Mouse (Mus musculus) embryonic facial prominence, embryonic 11.5 days (tissue): ENCODE results near the gene Olfr1179. TPM values are rescaled to one million over a fixed set of nuclear protein-coding genes. Genes with fewer than 3 reads are reported as not detected.
"Not testable (repeated sequence)": the region's sequence is repeated elsewhere in the genome, so short reads cannot be mapped to it uniquely, and the experiment has no call there.

Experiments used
- ATAC-seq: fragments of 200-750 bp; cut with Nextera tagmentation; replicated peaks from 2 replicates; pipeline ENCODE4 v1.8.0; 2017; ENCODE audit warnings: low read depth; ENCODE audit not compliant: insufficient number of reproducible peaks, low FRiP score, low TSS enrichment
- DNase-seq: peaks from one replicate; pipeline ENCODE4 v3.0.0-alpha.2; 2015; ENCODE audit warnings: low spot score
- H3K27ac ChIP-seq: fragments of 300-500 bp; sonication (generic); replicated peaks from 2 replicates; pipeline ENCODE4 v1.5.1; 2014; ENCODE audit warnings: mild to moderate bottlenecking, low read depth, low read length, control low read depth
- H3K27me3 ChIP-seq: fragments of 300-500 bp; sonication (generic); 2 replicates; pipeline ENCODE4 v1.6.1; 2014; ENCODE audit warnings: mild to moderate bottlenecking, low read length, moderate library complexity, mixed read lengths; ENCODE audit not compliant: control insufficient read depth, insufficient read depth
- H3K36me3 ChIP-seq: fragments of 300-500 bp; sonication (generic); replicated peaks from 2 replicates; pipeline ENCODE4 v1.6.1; 2014; ENCODE audit warnings: low read depth, mild to moderate bottlenecking, low read length, moderate library complexity, mixed read lengths; ENCODE audit not compliant: control insufficient read depth, insufficient read depth
- H3K4me1 ChIP-seq: fragments of 300-500 bp; sonication (generic); 2 replicates; pipeline ENCODE4 v1.6.1; 2014; ENCODE audit warnings: low read length, mixed read lengths; ENCODE audit not compliant: control insufficient read depth, insufficient read depth
- H3K4me2 ChIP-seq: fragments of 300-500 bp; sonication (generic); 2 replicates; pipeline ENCODE4 v1.6.1; 2014; ENCODE audit warnings: low read depth, mild to moderate bottlenecking, control low read depth, low read length, moderate library complexity
- H3K4me3 ChIP-seq: fragments of 300-500 bp; sonication (generic); 2 replicates; pipeline ENCODE4 v1.5.1; 2014; ENCODE audit warnings: low read depth, low read length, control low read depth
- H3K9ac ChIP-seq: fragments of 300-500 bp; sonication (generic); replicated peaks from 2 replicates; pipeline ENCODE4 v1.6.1; 2014; ENCODE audit warnings: mild to moderate bottlenecking, control low read depth, low read length
- H3K9me3 ChIP-seq: fragments of 300-500 bp; sonication (generic); replicated peaks from 2 replicates; pipeline ENCODE4 v1.6.1; 2016; ENCODE audit warnings: mild to moderate bottlenecking, low read length, inconsistent platforms, mixed read lengths; ENCODE audit not compliant: control insufficient read depth
- WGBS: fragments of 180-500 bp; shearing (Covaris S2); extraction: QIAGEN DNeasy Blood & Tissue Kit; methylation state at CpG from one replicate; pipeline ENCODE4 v1.1.7; 2014; 5-methylcytosine and 5-hydroxymethylcytosine counted together
- polyA plus RNA-seq: library from polyadenylated mRNA; unstranded; fragments of >200 nt; fragmentation: Nextera tagmentation; extraction: Ambion mirVana; gene quantifications from 2 replicates; pipeline ENCODE4 v1.2.1, GENCODE M21; 2014

Olfr1179 gene
- polyA plus RNA-seq, result not detected in 2 replicates

DNA sequence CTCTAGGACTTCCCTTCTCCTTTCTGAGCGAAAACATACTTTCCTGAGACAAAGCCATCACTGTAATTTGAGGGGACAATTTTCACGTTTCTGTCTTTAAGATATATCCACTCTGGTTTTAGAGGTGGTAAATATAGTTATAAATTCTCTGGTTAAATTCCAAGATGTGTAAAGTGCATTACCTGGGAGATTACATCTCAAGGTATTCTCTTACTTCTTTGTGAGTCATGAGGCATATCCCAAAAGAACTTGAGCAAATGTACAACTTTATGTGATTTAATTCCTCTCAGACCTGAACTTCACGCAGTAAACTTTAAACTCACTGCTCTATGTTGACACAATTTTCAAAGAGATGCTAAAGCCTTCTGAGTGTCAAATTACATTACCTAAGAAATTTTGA lies at the start of gene Olfr1179:
Olfr1179 (minus strand) TSS at position 101 of the 400 bp plus-strand sequence.
- WGBS, result 78% methylated on average over 3 of the region's 3 CpGs
- no peak within 1 kb of the TSS for H3K9ac ChIP-seq
- H3K4me2 ChIP-seq, result no peak within 1 kb of the TSS
- no peaks in the 10 kb centered on the region for H3K27me3 ChIP-seq
- no peak within 1 kb of the TSS for H3K27ac ChIP-seq
- DNase-seq (no peak), ATAC-seq (no peak)
- no peaks in the 10 kb centered on the region for H3K4me1 ChIP-seq
- no peak within 1 kb of the TSS for H3K4me3 ChIP-seq
- no peaks in the 10 kb centered on the region for H3K9me3 ChIP-seq
- no peaks in the 10 kb centered on the region for H3K36me3 ChIP-seq

DNA sequence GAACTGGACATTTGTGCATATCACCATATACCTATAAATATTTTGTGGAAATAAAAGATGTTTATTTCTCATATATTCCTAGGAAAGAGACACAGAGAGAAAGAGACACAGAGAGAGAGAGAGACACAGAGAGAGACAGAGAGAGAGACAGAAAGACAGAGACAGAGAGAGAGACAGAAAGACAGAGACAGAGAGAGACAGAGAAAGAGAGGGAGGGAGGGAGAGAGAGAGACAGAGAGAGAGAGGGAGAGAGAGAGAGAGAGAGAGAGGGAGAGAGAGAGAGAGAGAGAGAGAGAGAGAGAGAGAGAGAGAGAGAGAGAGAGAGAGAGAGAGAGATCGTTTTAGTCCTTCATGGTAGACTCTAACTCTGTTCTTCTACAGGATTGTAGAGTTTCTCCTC lies 48.3 kb upstream of the Olfr1179 start, which contains the start of gene Olfr1183:
Olfr1183 (plus strand) TSS at position 301 of the 400 bp plus-strand sequence.
- 85% methylated on average over 1 of the region's 1 CpGs for WGBS
- H3K27ac ChIP-seq, ATAC-seq, H3K36me3 ChIP-seq, H3K9ac ChIP-seq, H3K27me3 ChIP-seq, H3K4me2 ChIP-seq, H3K4me3 ChIP-seq, H3K9me3 ChIP-seq, H3K4me1 ChIP-seq, DNase-seq: not testable (repeated sequence)

DNA sequence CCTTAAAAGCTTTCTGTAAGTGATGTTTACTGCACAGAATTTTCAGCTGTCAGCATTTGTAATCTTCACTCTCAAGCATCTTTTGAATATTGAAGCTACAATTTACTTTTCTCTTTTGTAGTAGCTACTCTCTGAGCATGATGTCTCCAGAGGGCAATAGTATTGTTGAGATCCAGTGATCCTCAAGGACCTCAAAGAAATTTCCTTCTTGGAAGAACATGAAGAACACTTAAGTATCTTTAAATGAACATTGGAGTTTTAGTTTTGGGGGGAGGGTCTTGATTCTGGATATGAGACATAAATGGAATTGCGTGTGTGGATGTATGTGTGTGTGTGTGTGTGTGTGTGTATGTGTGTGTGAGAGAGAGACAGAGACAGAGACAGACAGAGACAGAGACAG lies 42.8 kb upstream of the Olfr1179 start, which contains the start of gene Gm13757:
Gm13757 (minus strand) TSS at position 101 of the 400 bp plus-strand sequence.
- DNase-seq (no peak), ATAC-seq (no peak)
- H3K36me3 ChIP-seq, result no peaks in the 10 kb centered on the region
- H3K27me3 ChIP-seq, result no peaks in the 10 kb centered on the region
- H3K4me1 ChIP-seq, result no peaks in the 10 kb centered on the region
- no peak within 1 kb of the TSS for H3K9ac ChIP-seq
- H3K9me3 ChIP-seq, result no peaks in the 10 kb centered on the region
- H3K27ac ChIP-seq, result no peak within 1 kb of the TSS
- no peak within 1 kb of the TSS for H3K4me3 ChIP-seq
- 92% methylated on average over 1 of the region's 1 CpGs for WGBS
- H3K4me2 ChIP-seq, result no peak within 1 kb of the TSS

DNA sequence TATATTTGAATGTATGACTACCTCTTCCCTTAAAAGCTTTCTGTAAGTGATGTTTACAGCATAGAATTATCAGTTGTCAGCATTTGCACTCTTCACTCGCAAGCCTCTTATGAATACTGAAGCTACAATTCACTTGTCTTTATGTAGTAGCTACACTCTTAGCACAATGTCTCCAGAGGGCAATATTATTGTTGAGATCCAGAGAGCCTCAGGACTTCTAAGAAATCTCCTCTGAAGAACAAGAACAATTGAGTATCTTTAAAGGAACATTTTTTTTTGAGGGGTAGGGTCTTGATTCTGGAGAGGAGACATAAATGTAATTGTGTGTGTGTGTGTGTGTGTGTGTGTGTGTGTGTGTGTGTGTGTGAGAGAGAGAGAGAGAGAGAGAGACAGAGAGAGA lies 19.8 kb upstream of the Olfr1179 start, which contains the start of gene Olfr1181:
Olfr1181 (minus strand) TSS at position 101 of the 400 bp plus-strand sequence.
- no peak within 1 kb of the TSS for H3K4me2 ChIP-seq
- no peaks in the 10 kb centered on the region for H3K4me1 ChIP-seq
- H3K27me3 ChIP-seq, result no peaks in the 10 kb centered on the region
- H3K4me3 ChIP-seq, result no peak within 1 kb of the TSS
- no peaks in the 10 kb centered on the region for H3K9me3 ChIP-seq
- no peak within 1 kb of the TSS for H3K9ac ChIP-seq
- H3K36me3 ChIP-seq, result no peaks in the 10 kb centered on the region
- ATAC-seq (no peak), DNase-seq (no peak)
- whole genome bisulfite sequencing, result 85% methylated on average over 1 of the region's 1 CpGs
- no peak within 1 kb of the TSS for H3K27ac ChIP-seq

DNA sequence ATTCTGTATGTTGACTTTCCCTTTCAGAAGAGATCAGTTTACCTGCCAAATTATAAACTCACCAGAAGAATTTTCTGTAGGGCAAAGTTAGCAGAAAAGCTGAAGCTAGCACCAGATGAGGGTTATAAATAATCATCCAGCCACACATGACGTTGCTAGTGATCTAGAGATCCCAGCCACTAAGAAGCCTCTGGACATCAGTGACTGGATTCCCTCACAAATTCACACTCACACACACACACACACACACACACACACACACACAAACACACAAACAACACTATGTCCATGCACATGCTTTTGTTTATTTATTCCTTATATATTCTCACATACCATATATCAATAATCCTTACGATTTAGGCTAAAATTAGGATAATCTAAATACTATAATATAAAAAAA lies 12.8 kb upstream of the Olfr1179 start, which contains the start of gene Olfr1180:
Olfr1180 (minus strand) TSS at position 101 of the 400 bp plus-strand sequence.
- Histone ChIP-seq H3K27ac (no peak within 1 kb of the TSS), H3K9ac (no peak within 1 kb of the TSS), H3K9me3 (no peaks in the 10 kb centered on the region), H3K4me1 (no peaks in the 10 kb centered on the region), H3K4me2 (no peak within 1 kb of the TSS), H3K27me3 (no peaks in the 10 kb centered on the region), H3K36me3 (no peaks in the 10 kb centered on the region), H3K4me3 (no peak within 1 kb of the TSS)
- DNase-seq (no peak), ATAC-seq (no peak)
- WGBS, result 79% methylated on average over 2 of the region's 2 CpGs

DNA sequence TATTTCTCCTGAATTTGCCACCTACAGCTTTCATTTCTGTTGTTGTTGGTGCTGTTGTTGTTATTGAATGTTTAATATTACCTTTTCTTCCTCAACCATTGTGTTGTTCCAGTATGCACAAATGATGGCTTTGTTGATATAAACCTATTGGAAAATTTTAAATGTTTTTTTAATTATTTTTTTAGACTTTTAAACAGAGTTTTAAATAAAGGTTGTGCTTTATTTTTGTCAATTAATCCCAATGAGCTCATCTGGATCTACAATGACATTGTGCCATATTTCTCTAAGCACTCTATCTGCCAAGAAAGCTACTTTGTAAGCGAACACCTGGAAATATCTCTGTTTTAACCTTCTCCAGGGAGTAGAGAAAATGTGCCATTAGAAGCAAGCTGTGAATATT lies 19.5 kb downstream of the Olfr1179 start, which contains the start of gene Olfr1178:
Olfr1178 (plus strand) TSS at position 301 of the 400 bp plus-strand sequence.
- Histone ChIP-seq H3K9me3 (no peaks in the 10 kb centered on the region), H3K27ac (no peak within 1 kb of the TSS), H3K27me3 (no peaks in the 10 kb centered on the region), H3K36me3 (no peaks in the 10 kb centered on the region), H3K4me1 (no peaks in the 10 kb centered on the region), H3K4me2 (no peak within 1 kb of the TSS), H3K4me3 (no peak within 1 kb of the TSS), H3K9ac (no peak within 1 kb of the TSS)
- no peak for DNase-seq
- no peak for ATAC-seq
- 89% methylated on average over 1 of the region's 1 CpGs for WGBS

DNA sequence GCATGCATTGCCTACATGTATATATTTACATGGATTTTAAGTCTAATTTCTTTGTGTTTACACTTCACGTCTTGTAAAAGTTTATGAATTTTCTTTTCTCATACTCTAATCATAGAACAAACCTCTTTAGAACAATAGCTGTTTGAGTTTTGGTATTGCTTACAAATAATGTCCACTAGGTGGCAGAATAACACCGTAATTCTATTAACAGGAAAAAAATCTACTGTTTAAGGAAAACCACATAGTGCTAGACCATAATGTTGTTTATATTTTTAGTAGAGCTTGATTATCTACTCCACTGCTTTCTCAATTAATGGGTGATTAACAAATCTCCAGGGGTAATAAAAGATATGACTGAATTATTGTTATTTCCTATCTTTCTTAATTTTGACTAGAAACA lies 49.9 kb downstream of the Olfr1179 start:
- 6% methylated on average over 2 of the region's 2 CpGs for WGBS
- no peaks in the 10 kb centered on the region for H3K27me3 ChIP-seq
- H3K4me1 ChIP-seq, result no peaks in the 10 kb centered on the region
- ATAC-seq, result no peak
- peak; percentile 69 for DNase-seq
- H3K36me3 ChIP-seq, result no peaks in the 10 kb centered on the region
- no peak overlapping the region for H3K9ac ChIP-seq
- H3K9me3 ChIP-seq, result no peaks in the 10 kb centered on the region
- no peak overlapping the region for H3K4me2 ChIP-seq
- no peak overlapping the region for H3K27ac ChIP-seq
- H3K4me3 ChIP-seq, result no peak overlapping the region
